Mouse (Mus musculus): Measurements from ENCODE around the gene Eepd1. TPM values are rescaled to one million over a fixed set of nuclear protein-coding genes. Genes with fewer than 3 reads are reported as not detected.

The Eepd1 gene
- polyA plus RNA-seq, 1 experiment from 2014 or later: 19.1 TPM

DNA sequence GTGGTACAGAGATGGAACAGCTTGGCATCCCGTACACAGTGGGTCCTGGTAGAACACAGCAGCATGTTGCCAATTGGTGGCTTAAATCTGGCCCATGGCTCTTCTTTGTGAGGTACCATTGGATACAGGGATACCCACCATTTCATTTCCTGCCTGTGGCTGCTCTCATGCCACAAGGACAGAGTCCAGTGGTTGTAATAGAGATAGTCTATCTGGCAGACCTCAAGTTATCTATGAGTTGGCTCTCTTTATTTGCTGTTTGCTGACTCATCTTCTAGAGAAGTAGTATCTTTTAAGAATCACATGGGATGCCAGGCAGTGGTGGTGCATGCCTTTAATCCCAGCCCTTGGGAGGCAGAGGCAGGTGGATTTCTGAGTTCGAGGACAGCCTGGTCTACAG, 76.0 kb downstream of the Eepd1 start:
- Histone ChIP-seq H3K9me3 (replicated peaks; ENCODE audit: control insufficient read depth, low read length) (no peaks in the 10 kb centered on the region), H3K27ac (ENCODE audit: low read length) (no peak overlapping the region), H3K9ac (ENCODE audit: low read length) (no peak overlapping the region), H3K4me3 (ENCODE audit: low read length) (no peak overlapping the region), H3K36me3 (ENCODE audit: control insufficient read depth, insufficient read depth) (no peaks in the 10 kb centered on the region), H3K27me3 (ENCODE audit: control insufficient read depth, insufficient read depth, low read length) (no peaks in the 10 kb centered on the region), H3K4me2 (ENCODE audit: low read depth, low read length) (no peak overlapping the region), H3K4me1 (ENCODE audit: control insufficient read depth, insufficient read depth, low read length) (peaks cover 28% of the 10 kb centered on the region)
- no peak for ATAC-seq (replicated peaks; ENCODE audit: extremely low read depth, insufficient read depth, low FRiP score)
- 88% methylated on average over 2 of the region's 2 CpGs for WGBS

DNA sequence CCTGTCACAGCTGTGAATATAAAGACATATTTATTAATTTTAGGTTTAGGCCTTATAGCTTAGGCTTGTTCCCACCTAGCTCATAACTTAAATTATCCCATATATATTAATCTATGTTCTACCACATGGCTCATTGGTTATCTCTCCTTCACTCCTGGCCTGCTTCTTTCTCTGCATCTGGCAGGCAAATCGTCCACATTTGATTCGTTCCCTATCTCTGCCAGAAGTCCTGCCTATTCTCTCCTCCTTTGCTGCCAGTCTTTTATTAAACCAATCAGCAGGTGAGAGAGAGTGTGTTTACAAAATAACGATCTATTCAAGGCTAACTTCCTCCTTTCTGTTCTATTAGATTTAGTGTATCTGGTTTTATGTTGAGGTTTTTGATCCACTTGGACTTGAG, 77.5 kb downstream of the Eepd1 start:
- no peak for ATAC-seq (replicated peaks; ENCODE audit: extremely low read depth, insufficient read depth, low FRiP score)
- no peak overlapping the region for H3K4me2 ChIP-seq (ENCODE audit: low read depth, low read length)
- WGBS: 62% methylated on average over 3 of the region's 3 CpGs

DNA sequence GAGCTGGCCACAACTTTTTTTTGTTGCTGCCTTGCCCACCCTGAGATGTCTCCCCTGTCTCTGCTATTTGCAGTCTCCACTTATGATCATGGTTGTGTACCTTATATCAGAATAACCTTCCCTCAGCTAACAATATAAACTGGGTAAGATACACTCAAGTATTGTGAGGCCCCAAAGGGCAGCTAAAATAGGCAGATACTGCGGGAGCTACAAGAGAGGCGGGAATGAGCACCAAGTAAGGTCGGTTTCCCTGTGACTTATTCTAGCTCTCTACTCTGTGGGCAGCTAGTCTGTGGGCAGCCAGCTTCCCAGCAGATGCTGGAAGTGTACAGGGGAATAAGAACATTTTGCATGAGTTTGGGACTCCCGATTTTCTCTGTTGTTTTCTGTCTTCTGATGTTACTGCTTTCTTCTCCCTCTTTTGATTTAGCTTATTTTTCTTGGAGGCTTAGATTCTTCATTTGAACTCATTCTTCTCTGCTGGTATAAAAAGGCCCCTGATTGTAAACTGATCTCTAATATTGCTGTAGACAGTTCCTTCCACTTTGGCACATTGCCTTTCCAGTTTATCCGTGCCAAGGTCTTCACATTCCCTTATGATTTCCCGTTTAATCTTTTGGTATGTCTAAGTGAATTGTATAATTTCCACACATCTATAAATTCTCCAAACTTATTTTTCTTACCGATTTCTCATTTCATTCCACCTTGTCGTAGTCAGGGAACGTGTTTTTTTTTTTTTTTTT, 78.8 kb downstream of the Eepd1 start:
- Histone ChIP-seq H3K4me3 (ENCODE audit: low read length) (no peak overlapping the region), H3K4me1 (ENCODE audit: control insufficient read depth, insufficient read depth, low read length) (peaks cover 21% of the 10 kb centered on the region), H3K9ac (ENCODE audit: low read length) (no peak overlapping the region; the same call in 1 of the 2 replicates), H3K27ac (ENCODE audit: low read length) (peak overlapping the region; percentile 78), H3K4me2 (ENCODE audit: low read depth, low read length) (peak overlapping the region; percentile 4), H3K9me3 (replicated peaks; ENCODE audit: control insufficient read depth, low read length) (peaks cover 3% of the 10 kb centered on the region; the same call in 1 of the 2 replicates), H3K36me3 (ENCODE audit: control insufficient read depth, insufficient read depth) (no peaks in the 10 kb centered on the region), H3K27me3 (ENCODE audit: control insufficient read depth, insufficient read depth, low read length) (no peaks in the 10 kb centered on the region)
- peak; percentile 79 for ATAC-seq (replicated peaks; ENCODE audit: extremely low read depth, insufficient read depth, low FRiP score)
- WGBS: 41% methylated on average over 9 of the region's 9 CpGs

More for the DNA sequence above, 77.5 kb downstream of the Eepd1 start:
- Histone ChIP-seq H3K9me3 (replicated peaks; ENCODE audit: control insufficient read depth, low read length) (peaks cover 3% of the 10 kb centered on the region; the same call in 1 of the 2 replicates), H3K36me3 (ENCODE audit: control insufficient read depth, insufficient read depth) (no peaks in the 10 kb centered on the region), H3K27ac (ENCODE audit: low read length) (no peak overlapping the region), H3K4me3 (ENCODE audit: low read length) (no peak overlapping the region), H3K4me1 (ENCODE audit: control insufficient read depth, insufficient read depth, low read length) (peaks cover 21% of the 10 kb centered on the region), H3K27me3 (ENCODE audit: control insufficient read depth, insufficient read depth, low read length) (no peaks in the 10 kb centered on the region), H3K9ac (ENCODE audit: low read length) (no peak overlapping the region)

DNA sequence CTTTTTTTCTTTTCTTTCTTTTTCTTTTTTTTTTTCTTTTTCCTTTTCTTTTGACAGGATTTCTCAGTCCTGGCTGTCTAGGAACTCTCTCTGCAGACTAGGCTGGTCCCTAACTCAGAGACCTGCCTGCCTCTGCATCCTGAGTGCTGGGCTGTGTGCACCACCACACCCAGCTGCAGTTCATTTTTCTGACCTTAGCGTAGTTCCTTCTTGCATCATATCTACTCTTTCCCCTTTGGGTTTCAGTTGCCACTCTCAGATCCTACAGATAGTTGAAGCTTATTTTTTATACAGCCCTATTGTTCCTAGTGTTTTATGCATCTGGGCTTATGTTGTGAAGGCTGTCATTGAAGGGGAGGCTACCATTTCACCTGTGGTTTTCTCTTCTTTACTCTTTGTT, 79.8 kb downstream of the Eepd1 start:
- no peak overlapping the region for H3K9ac ChIP-seq (ENCODE audit: low read length)
- peaks cover 24% of the 10 kb centered on the region for H3K4me1 ChIP-seq (ENCODE audit: control insufficient read depth, insufficient read depth, low read length)
- H3K27ac ChIP-seq (ENCODE audit: low read length): no peak overlapping the region
- H3K9me3 ChIP-seq (replicated peaks; ENCODE audit: control insufficient read depth, low read length): peaks cover 3% of the 10 kb centered on the region; the same call in 1 of the 2 replicates
- no peak for ATAC-seq (replicated peaks; ENCODE audit: extremely low read depth, insufficient read depth, low FRiP score)
- H3K36me3 ChIP-seq (ENCODE audit: control insufficient read depth, insufficient read depth): no peaks in the 10 kb centered on the region
- no peaks in the 10 kb centered on the region for H3K27me3 ChIP-seq (ENCODE audit: control insufficient read depth, insufficient read depth, low read length)
- no peak overlapping the region for H3K4me3 ChIP-seq (ENCODE audit: low read length)
- WGBS: 94% methylated on average over 1 of the region's 1 CpGs
- H3K4me2 ChIP-seq (ENCODE audit: low read depth, low read length): no peak overlapping the region

- Histone ChIP-seq H3K9me3 (replicated peaks; ENCODE audit: control insufficient read depth, low read length) (peaks cover 3% of the 10 kb centered on the region; the same call in 1 of the 2 replicates), H3K27ac (ENCODE audit: low read length) (no peak overlapping the region), H3K4me2 (ENCODE audit: low read depth, low read length) (no peak overlapping the region), H3K36me3 (ENCODE audit: control insufficient read depth, insufficient read depth) (no peaks in the 10 kb centered on the region), H3K4me1 (ENCODE audit: control insufficient read depth, insufficient read depth, low read length) (peaks cover 39% of the 10 kb centered on the region), H3K27me3 (ENCODE audit: control insufficient read depth, insufficient read depth, low read length) (no peaks in the 10 kb centered on the region), H3K9ac (ENCODE audit: low read length) (no peak overlapping the region), H3K4me3 (ENCODE audit: low read length) (no peak overlapping the region)
- 81% methylated on average over 4 of the region's 4 CpGs for WGBS
- no peak for ATAC-seq (replicated peaks; ENCODE audit: extremely low read depth, insufficient read depth, low FRiP score)
Measured at GRCm38 (mm10) chr9:25563806-25564205, 82.5 kb downstream of the Eepd1 start.

- no peak for ATAC-seq (replicated peaks; ENCODE audit: extremely low read depth, insufficient read depth, low FRiP score)
- H3K4me1 ChIP-seq (ENCODE audit: control insufficient read depth, insufficient read depth, low read length): peaks cover 44% of the 10 kb centered on the region
- no peaks in the 10 kb centered on the region for H3K36me3 ChIP-seq (ENCODE audit: control insufficient read depth, insufficient read depth)
- no peak overlapping the region for H3K27ac ChIP-seq (ENCODE audit: low read length)
- H3K9me3 ChIP-seq (replicated peaks; ENCODE audit: control insufficient read depth, low read length): peaks cover 3% of the 10 kb centered on the region; the same call in 1 of the 2 replicates
- no peak overlapping the region for H3K4me2 ChIP-seq (ENCODE audit: low read depth, low read length)
- H3K4me3 ChIP-seq (ENCODE audit: low read length): no peak overlapping the region
- 32% methylated on average over 5 of the region's 5 CpGs for WGBS
- no peaks in the 10 kb centered on the region for H3K27me3 ChIP-seq (ENCODE audit: control insufficient read depth, insufficient read depth, low read length)
- no peak overlapping the region for H3K9ac ChIP-seq (ENCODE audit: low read length)
Measured at GRCm38 (mm10) chr9:25567071-25567470, 85.7 kb downstream of the Eepd1 start.

GRCm38 (mm10) chr9:25568783-25569182, 87.4 kb downstream of the Eepd1 start:
- Histone ChIP-seq H3K4me1 (ENCODE audit: control insufficient read depth, insufficient read depth, low read length) (peaks cover 48% of the 10 kb centered on the region), H3K4me2 (ENCODE audit: low read depth, low read length) (no peak overlapping the region), H3K27me3 (ENCODE audit: control insufficient read depth, insufficient read depth, low read length) (no peaks in the 10 kb centered on the region), H3K27ac (ENCODE audit: low read length) (no peak overlapping the region), H3K9ac (ENCODE audit: low read length) (no peak overlapping the region), H3K9me3 (replicated peaks; ENCODE audit: control insufficient read depth, low read length) (no peaks in the 10 kb centered on the region), H3K4me3 (ENCODE audit: low read length) (no peak overlapping the region), H3K36me3 (ENCODE audit: control insufficient read depth, insufficient read depth) (no peaks in the 10 kb centered on the region)
- ATAC-seq (replicated peaks; ENCODE audit: extremely low read depth, insufficient read depth, low FRiP score): no peak
- 70% methylated on average over 3 of the region's 3 CpGs for WGBS

- Histone ChIP-seq H3K9ac (ENCODE audit: low read length) (no peak overlapping the region), H3K27ac (ENCODE audit: low read length) (no peak overlapping the region), H3K27me3 (ENCODE audit: control insufficient read depth, insufficient read depth, low read length) (no peaks in the 10 kb centered on the region), H3K4me1 (ENCODE audit: control insufficient read depth, insufficient read depth, low read length) (peaks cover 48% of the 10 kb centered on the region), H3K36me3 (ENCODE audit: control insufficient read depth, insufficient read depth) (no peaks in the 10 kb centered on the region), H3K9me3 (replicated peaks; ENCODE audit: control insufficient read depth, low read length) (no peaks in the 10 kb centered on the region), H3K4me3 (ENCODE audit: low read length) (no peak overlapping the region), H3K4me2 (ENCODE audit: low read depth, low read length) (no peak overlapping the region)
- 86% methylated on average over 7 of the region's 7 CpGs for WGBS
- ATAC-seq (replicated peaks; ENCODE audit: extremely low read depth, insufficient read depth, low FRiP score): no peak
Measured at GRCm38 (mm10) chr9:25570011-25570410, 88.7 kb downstream of the Eepd1 start.

DNA sequence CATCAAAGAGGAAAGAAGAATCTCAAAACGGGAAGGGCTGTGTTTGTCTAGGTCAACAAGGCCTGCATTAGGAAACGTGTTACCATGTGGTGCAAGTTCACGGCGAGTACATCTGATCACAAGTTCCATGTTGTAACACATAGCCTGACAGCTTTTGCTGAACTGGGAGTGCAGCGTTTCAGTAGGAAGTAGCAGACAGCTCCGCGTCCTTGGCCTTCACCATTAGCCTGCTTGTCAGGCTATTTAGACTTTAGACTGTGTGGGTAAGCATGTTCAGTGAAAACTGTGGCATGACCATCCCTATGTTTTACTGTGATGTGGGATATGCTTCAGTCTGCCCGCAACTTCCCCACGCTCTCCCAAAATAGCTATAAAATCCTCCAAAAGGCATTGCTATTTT, 89.1 kb downstream of the Eepd1 start:
- Histone ChIP-seq H3K27me3 (ENCODE audit: control insufficient read depth, insufficient read depth, low read length) (no peaks in the 10 kb centered on the region), H3K9ac (ENCODE audit: low read length) (no peak overlapping the region), H3K27ac (ENCODE audit: low read length) (no peak overlapping the region), H3K4me2 (ENCODE audit: low read depth, low read length) (no peak overlapping the region), H3K4me3 (ENCODE audit: low read length) (no peak overlapping the region), H3K4me1 (ENCODE audit: control insufficient read depth, insufficient read depth, low read length) (peaks cover 44% of the 10 kb centered on the region), H3K9me3 (replicated peaks; ENCODE audit: control insufficient read depth, low read length) (no peaks in the 10 kb centered on the region), H3K36me3 (ENCODE audit: control insufficient read depth, insufficient read depth) (no peaks in the 10 kb centered on the region)
- 67% methylated on average over 9 of the region's 9 CpGs for WGBS
- ATAC-seq (replicated peaks; ENCODE audit: extremely low read depth, insufficient read depth, low FRiP score): no peak
